Mouse (Mus musculus) hindbrain, postnatal 0 days (tissue): ENCODE measurements around the gene Arhgap15. TPM values are rescaled to one million over a fixed set of nuclear protein-coding genes. Genes with fewer than 3 reads are reported as not detected.

Experiments
- ATAC-seq: fragments of 200-750 bp; cut with Nextera tagmentation; 2 replicates; pipeline ENCODE4 v1.8.0; 2017; ENCODE audit warnings: mild to moderate bottlenecking, moderate TSS enrichment, moderate library complexity
- DNase-seq: peaks from one replicate; pipeline ENCODE4 v3.0.0-alpha.2; 2015; ENCODE audit warnings: low spot score
- H3K27ac ChIP-seq: fragments of 300-500 bp; sonication (generic); 2 replicates; pipeline ENCODE4 v1.5.1; 2014; ENCODE audit warnings: mild to moderate bottlenecking
- H3K27me3 ChIP-seq: fragments of 300-500 bp; sonication (generic); 2 replicates; pipeline ENCODE4 v1.6.1; 2014; ENCODE audit warnings: low read length, mixed read lengths; ENCODE audit not compliant: insufficient read depth
- H3K36me3 ChIP-seq: fragments of 300-500 bp; sonication (generic); 2 replicates; pipeline ENCODE4 v1.6.1; 2014; ENCODE audit warnings: low read length, mixed read lengths; ENCODE audit not compliant: insufficient read depth
- H3K4me1 ChIP-seq: fragments of 300-500 bp; sonication (generic); 2 replicates; pipeline ENCODE4 v1.6.1; 2014; ENCODE audit warnings: antibody characterized with exemption, low read length, mixed read lengths; ENCODE audit not compliant: insufficient read depth
- H3K4me2 ChIP-seq: fragments of 300-500 bp; sonication (generic); 2 replicates; pipeline ENCODE4 v1.6.1; 2014; ENCODE audit warnings: low read depth, mild to moderate bottlenecking, low read length, moderate library complexity, mixed read lengths
- H3K4me3 ChIP-seq: fragments of 300-500 bp; sonication (generic); 2 replicates; pipeline ENCODE4 v1.5.1; 2014; ENCODE audit warnings: low read length
- H3K9ac ChIP-seq: fragments of 300-500 bp; sonication (generic); replicated peaks from 2 replicates; pipeline ENCODE4 v1.6.1; 2014; ENCODE audit warnings: mild to moderate bottlenecking, low read length, moderate library complexity, mixed read lengths
- H3K9me3 ChIP-seq: fragments of 300-500 bp; sonication (generic); 2 replicates; pipeline ENCODE4 v1.6.1; 2016; ENCODE audit warnings: low read length, mixed read lengths
- CTCF ChIP-seq: IDR thresholded peaks from 2 replicates; pipeline ENCODE4 v1.5.1; 2016; ENCODE audit warnings: antibody characterized with exemption, control low read depth, low read depth
- WGBS: fragments of 180-500 bp; shearing (Covaris S2); extraction: QIAGEN DNeasy Blood & Tissue Kit; methylation state at CpG from one replicate; pipeline ENCODE4 v1.1.7; 2014; 5-methylcytosine and 5-hydroxymethylcytosine counted together
- polyA plus RNA-seq: library from polyadenylated mRNA; unstranded; fragments of >200 nt; fragmentation: Nextera tagmentation; extraction: Ambion mirVana; gene quantifications from 2 replicates; pipeline ENCODE4 v1.2.1, GENCODE M21; 2015
- total RNA-seq: library from RNA; depleted of rRNA; stranded (reverse); fragments of >200 nt; gene quantifications from 2 replicates; pipeline ENCODE4 v1.2.3, GENCODE M21; 2014

The Arhgap15 gene
- total and polyA plus RNA-seq, 2 experiments from 2014 or later, result 2.0 to 4.0 TPM

DNA sequence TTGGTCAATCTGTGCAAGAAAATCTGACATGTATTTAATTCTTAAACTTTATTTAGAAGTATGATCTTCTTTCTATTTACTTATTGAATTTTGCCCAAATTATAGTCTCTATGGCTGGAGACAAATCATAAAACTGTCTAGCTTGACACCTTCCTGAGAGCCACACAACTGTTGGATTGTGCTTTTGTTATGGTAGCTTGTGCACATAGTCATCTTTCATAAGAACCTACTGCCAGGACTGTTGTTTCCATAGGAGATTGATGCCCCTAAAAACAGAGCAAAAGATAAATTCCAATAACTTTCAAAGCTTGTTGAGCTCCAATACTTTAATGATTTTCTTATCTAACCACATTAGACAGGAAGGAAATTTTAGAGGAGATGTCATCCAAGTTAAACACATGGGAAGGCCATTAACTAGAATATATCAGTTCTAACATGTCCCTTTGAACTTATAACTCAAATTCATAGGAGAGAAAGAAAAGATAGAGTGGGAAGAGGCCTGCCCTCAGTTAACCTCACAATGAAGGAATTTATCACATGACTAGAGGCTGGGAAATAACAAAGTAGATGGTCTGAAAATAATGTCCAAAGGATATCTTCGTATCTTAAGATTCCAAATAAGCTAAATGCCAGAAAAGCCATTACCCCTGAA lies 377.5 kb downstream of the Arhgap15 start:
- no peaks in the 10 kb centered on the region for H3K27me3 ChIP-seq
- H3K4me2 ChIP-seq, result no peak overlapping the region
- no peaks in the 10 kb centered on the region for H3K4me1 ChIP-seq
- H3K27ac ChIP-seq, result no peak overlapping the region
- no peak overlapping the region for H3K4me3 ChIP-seq
- no peaks in the 10 kb centered on the region for H3K36me3 ChIP-seq
- TF ChIP-seq CTCF, result no peak
- 96% methylated on average over 1 of the region's 1 CpGs for WGBS
- no peak overlapping the region for H3K9ac ChIP-seq
- no peaks in the 10 kb centered on the region for H3K9me3 ChIP-seq
- ATAC-seq, result no peak
- DNase-seq, result no peak

DNA sequence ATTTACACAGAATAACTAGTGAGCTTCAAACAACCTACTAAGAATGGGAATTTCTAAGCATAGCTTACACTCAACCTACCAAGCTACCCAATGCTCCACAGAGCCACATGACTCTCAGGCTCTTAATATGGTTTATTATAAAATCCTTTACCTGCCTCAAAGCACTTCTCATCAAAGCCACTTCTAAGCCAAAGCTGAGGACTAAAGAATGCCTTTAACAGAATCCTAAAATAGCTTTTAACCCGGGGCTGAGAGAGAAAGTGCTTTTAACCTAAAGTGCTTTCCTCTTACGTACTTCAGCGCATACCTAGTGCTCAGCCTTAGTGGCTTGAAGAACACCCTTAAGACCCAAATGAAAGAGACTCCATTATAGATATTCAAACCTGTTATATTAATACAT lies 380.9 kb downstream of the Arhgap15 start:
- DNase-seq (no peak), ATAC-seq (no peak)
- 92% methylated on average over 3 of the region's 3 CpGs for WGBS
- TF ChIP-seq CTCF, result no peak
- H3K9ac ChIP-seq, result no peak overlapping the region
- H3K27ac ChIP-seq, result no peak overlapping the region
- H3K36me3 ChIP-seq, result no peaks in the 10 kb centered on the region
- no peaks in the 10 kb centered on the region for H3K27me3 ChIP-seq
- no peak overlapping the region for H3K4me2 ChIP-seq
- H3K4me1 ChIP-seq, result no peaks in the 10 kb centered on the region
- H3K9me3 ChIP-seq, result no peaks in the 10 kb centered on the region
- no peak overlapping the region for H3K4me3 ChIP-seq

DNA sequence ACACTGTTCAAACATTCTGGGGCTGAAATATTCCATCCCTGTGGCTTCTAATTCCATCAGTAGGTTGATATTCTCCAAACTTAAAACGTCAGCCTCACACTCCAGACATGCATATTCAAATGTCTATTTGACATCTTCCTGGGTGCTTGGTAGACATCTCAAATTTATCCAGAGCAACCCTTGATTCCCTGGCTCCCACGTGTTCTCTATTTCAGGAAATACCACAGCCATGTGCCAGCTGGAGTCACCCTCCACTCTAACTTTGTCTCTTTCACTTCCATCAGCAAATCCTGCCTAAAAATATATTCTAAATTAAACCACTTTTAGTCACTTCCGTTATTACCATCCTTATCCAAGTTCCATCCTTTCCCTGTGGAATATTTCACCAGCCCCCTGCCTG lies 382.6 kb downstream of the Arhgap15 start:
- Histone ChIP-seq H3K9ac (no peak overlapping the region), H3K36me3 (no peaks in the 10 kb centered on the region), H3K4me2 (no peak overlapping the region), H3K27me3 (no peaks in the 10 kb centered on the region), H3K27ac (no peak overlapping the region), H3K9me3 (no peaks in the 10 kb centered on the region), H3K4me1 (no peaks in the 10 kb centered on the region), H3K4me3 (no peak overlapping the region)
- WGBS, result 78% methylated on average over 3 of the region's 3 CpGs
- ATAC-seq, result no peak
- no peak for TF ChIP-seq CTCF
- no peak for DNase-seq

DNA sequence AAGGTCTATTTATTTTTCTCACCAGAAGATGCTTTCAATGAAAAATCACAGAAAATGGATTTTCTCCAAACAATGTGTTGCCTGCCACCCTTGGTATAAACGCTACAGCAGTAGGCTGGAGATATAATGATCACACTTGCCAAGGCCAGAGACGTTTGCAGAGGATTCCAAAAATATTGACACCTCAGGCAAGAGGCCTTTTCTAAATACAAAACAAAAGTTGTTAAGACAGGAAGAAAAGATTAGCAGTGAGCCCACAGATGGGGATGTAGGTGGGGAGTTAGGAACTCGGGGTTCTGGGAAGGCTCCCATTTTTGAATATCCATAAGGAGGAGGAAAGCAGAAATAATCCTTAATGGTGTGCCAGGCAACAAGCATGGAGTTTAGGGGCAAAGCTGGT lies 386.2 kb downstream of the Arhgap15 start:
- WGBS, result 62% methylated on average over 3 of the region's 3 CpGs
- Histone ChIP-seq H3K9ac (no peak overlapping the region), H3K4me1 (no peaks in the 10 kb centered on the region), H3K4me3 (no peak overlapping the region), H3K27me3 (no peaks in the 10 kb centered on the region), H3K27ac (no peak overlapping the region), H3K36me3 (no peaks in the 10 kb centered on the region), H3K9me3 (no peaks in the 10 kb centered on the region), H3K4me2 (no peak overlapping the region)
- no peak for TF ChIP-seq CTCF
- ATAC-seq (no peak), DNase-seq (no peak)

DNA sequence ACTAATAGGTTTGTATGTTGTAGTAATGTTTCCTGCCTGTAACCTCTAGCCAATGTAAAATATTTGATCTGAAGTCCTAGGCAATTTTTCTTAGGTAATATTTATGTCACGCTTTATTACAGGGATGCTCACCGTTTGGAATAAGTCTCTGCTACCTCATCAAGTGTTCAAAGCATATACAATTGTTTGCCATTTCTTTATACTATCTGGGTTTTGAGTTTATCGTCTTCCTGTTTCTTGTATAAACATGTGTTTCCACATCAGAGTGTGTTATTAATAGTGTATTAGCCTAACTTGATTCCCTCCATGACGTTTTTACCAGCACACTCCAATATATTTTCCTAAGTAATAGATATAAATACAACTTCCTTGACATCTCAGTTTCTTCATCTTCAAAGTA lies 391.8 kb downstream of the Arhgap15 start:
- H3K4me3 ChIP-seq, result no peak overlapping the region
- no peaks in the 10 kb centered on the region for H3K36me3 ChIP-seq
- H3K4me2 ChIP-seq, result no peak overlapping the region
- 90% methylated on average over 4 of the region's 4 CpGs for WGBS
- no peaks in the 10 kb centered on the region for H3K27me3 ChIP-seq
- no peaks in the 10 kb centered on the region for H3K9me3 ChIP-seq
- ATAC-seq (no peak), DNase-seq (no peak)
- TF ChIP-seq CTCF, result no peak
- H3K9ac ChIP-seq, result no peak overlapping the region
- H3K4me1 ChIP-seq, result no peaks in the 10 kb centered on the region
- no peak overlapping the region for H3K27ac ChIP-seq

DNA sequence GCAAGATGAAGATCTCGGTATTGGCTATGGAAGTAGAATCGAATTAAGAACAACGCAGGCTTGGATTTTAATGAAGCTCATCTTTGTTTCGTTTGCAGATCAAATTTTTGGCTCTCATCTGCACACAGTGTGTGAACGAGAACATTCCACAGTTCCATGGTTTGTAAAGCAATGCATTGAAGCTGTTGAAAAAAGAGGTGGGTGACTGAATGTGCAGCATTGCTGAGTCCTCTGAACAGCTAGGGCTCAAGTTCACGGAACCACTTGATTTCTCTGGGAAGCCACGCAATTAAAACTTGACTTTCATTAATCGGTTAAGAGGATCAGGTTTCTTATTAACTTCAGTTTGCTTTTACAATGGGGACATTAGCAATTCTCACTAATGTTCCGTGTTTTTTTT lies 393.5 kb downstream of the Arhgap15 start:
- Histone ChIP-seq H3K36me3 (no peaks in the 10 kb centered on the region), H3K4me3 (no peak overlapping the region), H3K27ac (no peak overlapping the region), H3K9me3 (no peaks in the 10 kb centered on the region), H3K9ac (no peak overlapping the region), H3K27me3 (no peaks in the 10 kb centered on the region), H3K4me1 (no peaks in the 10 kb centered on the region), H3K4me2 (no peak overlapping the region)
- TF ChIP-seq CTCF, result no peak
- DNase-seq, result no peak
- WGBS, result 79% methylated on average over 9 of the region's 9 CpGs
- no peak for ATAC-seq

DNA sequence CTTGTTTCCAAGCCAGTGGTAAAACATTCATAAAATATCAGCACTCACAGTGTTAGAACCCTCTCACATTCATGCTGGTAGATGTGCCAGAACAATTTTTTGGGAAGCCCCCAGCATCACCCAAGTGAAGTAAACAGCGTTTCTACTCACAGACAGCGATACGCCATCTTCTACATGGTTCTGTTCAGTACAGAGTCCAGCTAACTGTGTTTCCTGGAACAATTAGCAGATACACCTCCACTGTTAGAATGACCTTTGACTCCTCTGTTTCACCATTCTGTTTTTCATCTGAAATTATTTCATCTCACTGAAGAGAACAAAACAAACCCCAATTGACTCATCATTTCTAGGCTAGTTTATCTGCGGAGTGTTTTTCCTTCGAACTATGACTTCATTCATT lies 394.0 kb downstream of the Arhgap15 start:
- TF ChIP-seq CTCF, result no peak
- Histone ChIP-seq H3K9ac (no peak overlapping the region), H3K27ac (no peak overlapping the region), H3K9me3 (no peaks in the 10 kb centered on the region), H3K4me1 (no peaks in the 10 kb centered on the region), H3K36me3 (no peaks in the 10 kb centered on the region), H3K27me3 (no peaks in the 10 kb centered on the region), H3K4me3 (no peak overlapping the region), H3K4me2 (no peak overlapping the region)
- ATAC-seq (no peak), DNase-seq (no peak)
- 93% methylated on average over 5 of the region's 5 CpGs for WGBS
